Mouse (Mus musculus) myocyte (in vitro differentiated cells): Measurements from ENCODE around the gene Crip1. TPM values are rescaled to one million over a fixed set of nuclear protein-coding genes. Genes with fewer than 3 reads are reported as not detected.
"Not testable (repeated sequence)": the region's sequence is repeated elsewhere in the genome, so short reads cannot be mapped to it uniquely, and the experiment has no call there.

ENCODE experiments used
- H3K27me3 ChIP-seq: one replicate; pipeline ENCODE4 v1.6.1; 2011; ENCODE audit not compliant: control insufficient read depth, insufficient read depth, insufficient read length
- H3K36me3 ChIP-seq: one replicate; pipeline ENCODE4 v1.6.1; 2011; ENCODE audit not compliant: control insufficient read depth, insufficient read depth
- H3K4me2 ChIP-seq: one replicate; pipeline ENCODE4 v1.6.1; 2011; ENCODE audit warnings: low read depth, control low read depth
- H3K4me3 ChIP-seq: one replicate; pipeline ENCODE4 v1.5.1; 2011; ENCODE audit warnings: mild to moderate bottlenecking, control low read depth, moderate library complexity
- H3K79me2 ChIP-seq: one replicate; pipeline ENCODE4 v1.6.1; 2011; ENCODE audit not compliant: control insufficient read depth, insufficient read depth
- H3ac ChIP-seq: one replicate; pipeline ENCODE4 v1.6.1; 2011; ENCODE audit not compliant: control insufficient read depth, insufficient read length
- CEBPB ChIP-seq: IDR thresholded peaks from 2 replicates; pipeline ENCODE4 v1.6.1; 2011; ENCODE audit warnings: mild to moderate bottlenecking, moderate library complexity; ENCODE audit not compliant: poor library complexity, insufficient read depth, severe bottlenecking
- E2F4 ChIP-seq: IDR thresholded peaks from one replicate; pipeline ENCODE4 v1.6.1; 2011; ENCODE audit warnings: mild to moderate bottlenecking, control low read depth, moderate library complexity; ENCODE audit not compliant: insufficient read depth
- MAX ChIP-seq: IDR thresholded peaks from one replicate; pipeline ENCODE4 v1.6.1; 2011; ENCODE audit warnings: low read depth, mild to moderate bottlenecking, control low read depth
- MYOD1 ChIP-seq, 3 experiments: IDR thresholded peaks; one replicate each; pipeline ENCODE4 v1.6.1; 2011; ENCODE audit warnings: control low read depth in 2 of 3, low read depth in 2 of 3, mild to moderate bottlenecking in 2 of 3, moderate library complexity in 1 of 3; ENCODE audit not compliant: insufficient read length in 2 of 3, control insufficient read depth in 1 of 3
- MYOG ChIP-seq, 3 experiments: IDR thresholded peaks; one replicate each; pipeline ENCODE4 v1.6.1; 2011; ENCODE audit warnings: control low read depth in 2 of 3, low read depth in 2 of 3, mild to moderate bottlenecking in 2 of 3; ENCODE audit not compliant: insufficient read length in 2 of 3, control insufficient read depth in 1 of 3, insufficient read depth in 1 of 3
- POLR2A ChIP-seq: IDR thresholded peaks from one replicate; pipeline ENCODE4 v1.6.1; 2011; ENCODE audit warnings: low read depth, mild to moderate bottlenecking, control low read depth, moderate library complexity; ENCODE audit not compliant: insufficient read length
- POLR2AphosphoS2 ChIP-seq: IDR thresholded peaks from one replicate; pipeline ENCODE4 v1.6.1; 2011; ENCODE audit warnings: low read depth, control low read depth; ENCODE audit not compliant: insufficient read length
- REST ChIP-seq: IDR thresholded peaks from one replicate; pipeline ENCODE4 v1.6.1; 2011; ENCODE audit warnings: mild to moderate bottlenecking, control low read depth, moderate library complexity; ENCODE audit not compliant: insufficient read depth, insufficient read length
- SRF ChIP-seq: IDR thresholded peaks from one replicate; pipeline ENCODE4 v1.6.1; 2011; ENCODE audit warnings: low read depth; ENCODE audit not compliant: control insufficient read depth, insufficient read length
- TCF12 ChIP-seq: IDR thresholded peaks from one replicate; pipeline ENCODE4 v1.6.1; 2011; ENCODE audit warnings: mild to moderate bottlenecking, control low read depth; ENCODE audit not compliant: poor library complexity, insufficient read depth, severe bottlenecking
- TCF3 ChIP-seq: IDR thresholded peaks from one replicate; pipeline ENCODE4 v1.6.1; 2011; ENCODE audit warnings: low read depth, control low read depth; ENCODE audit not compliant: insufficient read length
- USF1 ChIP-seq: IDR thresholded peaks from one replicate; pipeline ENCODE4 v1.6.1; 2011; ENCODE audit warnings: low read depth, mild to moderate bottlenecking, control low read depth, moderate library complexity
- polyA plus RNA-seq: library from polyadenylated mRNA; unstranded; fragments of >200 nt; fragmentation: generic; extraction: Trizol; gene quantifications from one replicate; pipeline ENCODE4 v1.2.1, GENCODE M21; 2012; ENCODE audit warnings: missing spikeins

Gene Crip1
- polyA plus RNA-seq, 1 experiment: 1,677 TPM

DNA sequence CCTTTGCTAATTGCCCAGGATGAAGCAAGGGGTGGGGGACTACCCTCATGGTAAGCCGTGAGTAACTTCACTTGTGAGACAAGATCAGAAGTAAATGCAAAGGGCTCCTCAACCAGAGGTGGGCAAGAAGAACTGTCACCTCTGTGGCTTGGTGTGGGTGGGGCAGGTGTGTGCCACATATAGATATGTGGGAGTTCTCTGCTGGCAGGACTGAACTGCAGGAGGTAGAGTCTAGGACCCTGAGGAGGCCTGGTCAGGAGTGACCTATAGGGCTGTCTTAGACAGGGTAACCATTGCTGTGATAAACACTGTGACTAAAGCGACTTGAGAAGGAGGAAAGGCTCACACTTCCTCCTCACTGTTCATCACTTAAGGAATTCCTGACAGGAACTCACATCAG is 47.3 kb downstream of the Crip1 start:
- Histone ChIP-seq H3K4me2 (no peak overlapping the region), H3K79me2 (no peaks in the 10 kb centered on the region), H3K36me3 (no peaks in the 10 kb centered on the region), H3K27me3 (no peaks in the 10 kb centered on the region), H3K4me3 (no peak overlapping the region), H3ac (no peak overlapping the region)
- TF ChIP-seq USF1 (no peak), MYOD1 (IDR thresholded peaks at IDR 0.05; ENCODE audit: control insufficient read depth in 1 of 3, insufficient read length in 2 of 3, low read depth in 2 of 3) (no peak), POLR2A (no peak), MYOG (IDR thresholded peaks at IDR 0.05; ENCODE audit: control insufficient read depth in 1 of 3, insufficient read depth in 1 of 3, insufficient read length in 2 of 3, low read depth in 2 of 3) (no peak)

DNA sequence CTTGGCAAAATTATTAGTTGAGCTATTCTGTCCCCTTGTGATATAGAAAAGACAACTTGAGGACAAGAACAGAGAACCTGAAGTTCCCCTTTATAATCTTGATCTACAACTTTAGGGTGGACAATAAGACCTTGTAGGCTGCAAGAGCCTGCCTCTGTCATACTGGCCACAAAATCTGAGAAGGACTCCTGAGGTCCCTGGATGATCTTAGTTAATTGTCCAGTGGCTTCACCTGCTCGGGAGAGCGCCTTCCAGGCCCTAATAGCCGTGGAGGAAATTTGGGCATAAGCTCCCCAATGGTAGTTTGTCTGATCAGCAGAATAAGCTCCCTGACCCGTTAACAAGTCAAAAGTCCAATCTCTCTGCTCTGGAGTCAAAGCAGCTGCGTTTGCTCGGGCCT is 53.0 kb downstream of the Crip1 start:
- H3K4me2 ChIP-seq, H3K4me3 ChIP-seq: not testable (repeated sequence)

DNA sequence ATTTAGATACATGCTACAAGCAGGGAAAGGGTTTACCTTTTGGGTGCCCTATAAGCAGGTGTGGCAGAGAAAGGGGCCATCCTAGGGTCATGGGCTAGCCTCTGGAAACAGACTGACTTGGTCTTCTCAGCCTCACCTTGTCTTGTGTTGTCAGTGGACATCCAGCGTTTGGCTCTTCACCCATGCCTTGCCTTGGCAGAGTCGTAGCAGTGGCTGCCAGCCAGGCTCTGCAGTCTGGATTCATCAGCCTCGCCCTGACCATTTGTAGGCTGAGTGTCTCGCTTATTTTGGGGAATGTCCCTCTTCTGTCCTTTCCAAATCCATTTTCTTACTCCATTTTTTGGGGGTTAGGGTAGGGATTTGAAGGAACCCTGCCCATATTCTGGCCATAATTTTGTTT is 55.2 kb downstream of the Crip1 start:
- no peaks in the 10 kb centered on the region for H3K79me2 ChIP-seq
- no peak overlapping the region for H3K4me3 ChIP-seq
- H3K27me3 ChIP-seq: no peaks in the 10 kb centered on the region
- TF ChIP-seq TCF12 (no peak), MYOD1 (IDR thresholded peaks at IDR 0.05; ENCODE audit: control insufficient read depth in 1 of 3, insufficient read length in 2 of 3, low read depth in 2 of 3) (no peak), SRF (no peak), E2F4 (no peak), MAX (no peak), CEBPB (no peak), TCF3 (no peak)
- no peak overlapping the region for H3ac ChIP-seq
- H3K4me2 ChIP-seq: no peak overlapping the region
- H3K36me3 ChIP-seq: no peaks in the 10 kb centered on the region

More for the DNA sequence above, 53.0 kb downstream of the Crip1 start:
- not testable (repeated sequence) for H3ac ChIP-seq, H3K36me3 ChIP-seq, H3K79me2 ChIP-seq, H3K27me3 ChIP-seq

- Histone ChIP-seq H3K36me3 (no peaks in the 10 kb centered on the region), H3K27me3 (no peaks in the 10 kb centered on the region), H3K4me2 (no peak overlapping the region), H3ac (no peak overlapping the region), H3K79me2 (no peaks in the 10 kb centered on the region), H3K4me3 (no peak overlapping the region)
- TF ChIP-seq MAX (no peak), USF1 (no peak), POLR2AphosphoS2 (no peak), E2F4 (no peak), CEBPB (no peak), MYOG (IDR thresholded peaks at IDR 0.05; ENCODE audit: control insufficient read depth in 1 of 3, insufficient read depth in 1 of 3, insufficient read length in 2 of 3, low read depth in 2 of 3) (no peak), REST (no peak), MYOD1 (IDR thresholded peaks at IDR 0.05; ENCODE audit: control insufficient read depth in 1 of 3, insufficient read length in 2 of 3, low read depth in 2 of 3) (no peak), POLR2A (no peak)
Observed at GRCm38 (mm10) chr12:113202008-113202407, 55.9 kb downstream of the Crip1 start.

Other genes with a start within 250 kb of the Crip1 start
- 51.8 TPM for gene Jag2, start 216.5 kb upstream of the Crip1 start, polyA plus RNA-seq
- 94.9 TPM for gene Nudt14, start 204.2 kb upstream of the Crip1 start, polyA plus RNA-seq
- gene Btbd6, start 169.8 kb upstream of the Crip1 start, polyA plus RNA-seq: 16.3 TPM
- 27.9 TPM for gene Brf1, start 145.6 kb upstream of the Crip1 start, polyA plus RNA-seq
- gene Pacs2, start 131.8 kb upstream of the Crip1 start, polyA plus RNA-seq: 89.3 TPM
- 0.11 TPM for gene Tex22, start 71.8 kb upstream of the Crip1 start, polyA plus RNA-seq
- 101 TPM for gene Mta1, start 48.0 kb upstream of the Crip1 start, polyA plus RNA-seq
- gene Crip2, start 6.1 kb upstream of the Crip1 start, polyA plus RNA-seq: 1,146 TPM
- gene Tedc1, start 10.1 kb downstream of the Crip1 start, polyA plus RNA-seq: 6.6 TPM
- gene Tmem121, start 39.6 kb downstream of the Crip1 start, polyA plus RNA-seq: 4.1 TPM